Mouse (Mus musculus) liver, adult 2 months (tissue): ENCODE results near the gene Hsh2d.

Experiments
- CTCF ChIP-seq: fragments of 200-500 bp; IDR thresholded peaks from 2 replicates; pipeline ENCODE4 v1.5.1; 2011; ENCODE audit warnings: low read depth, low read length, control low read depth
- POLR2A ChIP-seq: fragments of 200-500 bp; IDR thresholded peaks from 2 replicates; pipeline ENCODE4 v1.6.1; 2011; ENCODE audit warnings: low read length, control low read depth; ENCODE audit not compliant: insufficient read depth; ENCODE audit errors: extremely low read depth

- no peak for TF ChIP-seq POLR2A
- TF ChIP-seq CTCF, result no peak
These were observed 739 bp downstream of the Hsh2d start for GRCm38 (mm10) chr8:72190215-72190539.
